Mouse (Mus musculus): ENCODE results near the gene Lrrc10. TPM values are rescaled to one million over a fixed set of nuclear protein-coding genes. Genes with fewer than 3 reads are reported as not detected.

The Lrrc10 gene
- polyA plus RNA-seq, 1 experiment from 2014 or later: 0.11 TPM

DNA sequence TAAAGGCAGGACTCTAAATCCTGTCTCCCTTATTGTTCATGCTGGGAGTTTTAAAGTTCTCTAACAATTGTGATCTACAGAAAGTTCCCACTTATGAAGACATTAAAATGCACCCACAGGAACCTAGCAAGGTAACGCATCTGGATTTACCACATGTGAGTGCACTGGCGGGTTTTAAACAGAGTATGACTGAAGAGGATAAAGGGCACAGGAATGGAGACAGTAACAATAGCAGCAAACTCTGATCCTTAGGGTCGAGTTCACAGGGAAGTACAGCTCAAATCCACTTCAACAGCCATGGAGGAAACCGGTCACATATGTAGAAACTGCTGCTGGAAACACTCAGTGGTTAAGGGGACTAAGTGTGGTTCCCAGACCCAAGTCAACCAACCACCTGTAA is 4.1 kb downstream of the Lrrc10 start:
- no peaks in the 10 kb centered on the region for H3K27me3 ChIP-seq
- no peaks in the 10 kb centered on the region for H3K9me3 ChIP-seq (replicated peaks)
- no peak overlapping the region for H3K4me3 ChIP-seq (replicated peaks)
- H3K4me2 ChIP-seq (replicated peaks): no peak overlapping the region
- WGBS: 81% methylated on average over 4 of the region's 4 CpGs
- no peak for ATAC-seq (ENCODE audit: insufficient number of reproducible peaks, low FRiP score, low TSS enrichment, low read depth)
- no peak overlapping the region for H3K9ac ChIP-seq
- peaks cover 46% of the 10 kb centered on the region for H3K36me3 ChIP-seq
- H3K4me1 ChIP-seq: peaks cover 14% of the 10 kb centered on the region
- H3K27ac ChIP-seq (replicated peaks): no peak overlapping the region

DNA sequence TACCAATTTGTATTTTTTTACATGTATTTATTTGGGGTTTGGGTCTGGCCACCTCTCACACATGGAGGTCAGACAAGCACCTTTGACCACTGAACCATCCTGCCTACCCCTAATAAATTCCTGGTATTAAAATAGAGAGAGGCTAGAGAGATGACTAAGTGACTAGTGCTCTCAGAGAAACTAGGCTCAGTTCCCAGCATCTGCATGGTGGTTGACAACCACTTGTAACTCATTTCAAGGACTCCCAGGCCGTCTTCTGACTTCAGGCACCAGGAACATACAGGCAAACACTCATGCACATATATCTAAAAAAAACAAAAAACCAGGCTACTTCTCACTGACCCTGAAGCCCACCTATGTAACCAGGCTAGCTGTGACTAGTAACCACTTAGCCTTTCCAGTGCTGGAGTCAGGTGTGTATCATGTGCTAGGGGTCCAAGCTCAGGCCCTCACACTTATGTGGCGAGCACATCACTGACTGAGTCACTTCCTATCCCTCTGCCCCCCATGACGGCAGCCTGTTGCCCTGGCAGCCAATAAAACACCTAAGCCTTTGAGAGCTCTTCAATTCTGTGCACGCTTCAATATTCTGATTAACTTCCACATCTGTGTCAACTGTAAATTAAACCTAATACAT is 4.9 kb downstream of the Lrrc10 start:
- Histone ChIP-seq H3K9me3 (replicated peaks) (no peaks in the 10 kb centered on the region), H3K27ac (replicated peaks) (no peak overlapping the region), H3K27me3 (no peaks in the 10 kb centered on the region), H3K4me1 (peaks cover 14% of the 10 kb centered on the region), H3K36me3 (peaks cover 54% of the 10 kb centered on the region), H3K4me3 (replicated peaks) (no peak overlapping the region), H3K9ac (no peak overlapping the region), H3K4me2 (replicated peaks) (no peak overlapping the region)
- no peak for ATAC-seq (ENCODE audit: insufficient number of reproducible peaks, low FRiP score, low TSS enrichment, low read depth)
- 82% methylated on average over 4 of the region's 4 CpGs for WGBS

DNA sequence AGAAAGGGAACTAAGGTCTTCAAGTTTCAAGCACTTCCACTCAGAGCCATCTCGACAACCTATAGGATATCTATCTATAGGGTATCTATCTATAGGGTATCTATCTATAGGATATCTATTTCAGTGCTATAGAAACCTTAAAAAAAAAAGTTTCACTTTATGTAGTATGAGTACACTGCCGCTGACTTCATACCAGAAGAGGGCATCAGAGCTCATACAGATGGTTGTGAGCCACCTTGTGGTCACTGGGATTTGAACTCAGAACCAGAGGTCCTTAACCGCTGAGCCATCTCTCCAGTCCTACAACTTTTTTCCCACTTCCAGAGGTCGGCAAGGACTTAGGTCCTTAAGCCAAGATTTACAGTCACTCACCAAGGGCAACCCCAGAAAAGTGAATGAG is 10.5 kb downstream of the Lrrc10 start:
- Histone ChIP-seq H3K4me3 (replicated peaks) (no peak overlapping the region), H3K4me1 (no peaks in the 10 kb centered on the region), H3K9me3 (replicated peaks) (no peaks in the 10 kb centered on the region), H3K27ac (replicated peaks) (no peak overlapping the region), H3K27me3 (no peaks in the 10 kb centered on the region), H3K9ac (no peak overlapping the region), H3K36me3 (peaks cover 97% of the 10 kb centered on the region), H3K4me2 (replicated peaks) (no peak overlapping the region)
- no peak for ATAC-seq (ENCODE audit: insufficient number of reproducible peaks, low FRiP score, low TSS enrichment, low read depth)
- WGBS: 90% methylated on average over 4 of the region's 4 CpGs

DNA sequence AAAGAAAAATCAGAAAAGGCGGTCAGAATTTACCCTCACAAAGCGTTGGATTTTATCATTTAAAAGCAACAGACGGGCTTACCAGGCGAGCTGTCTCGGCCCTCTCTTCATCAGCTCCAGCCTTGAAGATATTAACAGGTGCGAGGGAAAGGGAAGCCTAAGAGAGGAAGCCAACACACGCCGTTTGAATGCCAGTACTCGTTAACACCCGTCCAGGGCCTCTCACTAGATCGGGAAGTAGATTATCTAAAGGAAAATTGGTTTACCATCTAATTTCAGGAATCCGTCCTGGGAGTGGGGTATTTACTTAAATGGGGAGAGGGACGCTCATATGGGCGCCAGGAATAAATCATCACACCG is 17.7 kb downstream of the Lrrc10 start:
- peaks cover 13% of the 10 kb centered on the region for H3K4me1 ChIP-seq
- H3K36me3 ChIP-seq: peaks cover 39% of the 10 kb centered on the region
- H3K27me3 ChIP-seq: no peaks in the 10 kb centered on the region
- H3K4me2 ChIP-seq (replicated peaks): peak overlapping the region; percentile 80
- peak overlapping the region; percentile 89 for H3K9ac ChIP-seq
- 1% methylated on average over 15 of the region's 15 CpGs for WGBS
- ATAC-seq (ENCODE audit: insufficient number of reproducible peaks, low FRiP score, low TSS enrichment, low read depth): no peak
- peak overlapping the region; percentile 88 for H3K27ac ChIP-seq (replicated peaks)
- H3K9me3 ChIP-seq (replicated peaks): no peaks in the 10 kb centered on the region
- peak overlapping the region; percentile 99 for H3K4me3 ChIP-seq (replicated peaks)

DNA sequence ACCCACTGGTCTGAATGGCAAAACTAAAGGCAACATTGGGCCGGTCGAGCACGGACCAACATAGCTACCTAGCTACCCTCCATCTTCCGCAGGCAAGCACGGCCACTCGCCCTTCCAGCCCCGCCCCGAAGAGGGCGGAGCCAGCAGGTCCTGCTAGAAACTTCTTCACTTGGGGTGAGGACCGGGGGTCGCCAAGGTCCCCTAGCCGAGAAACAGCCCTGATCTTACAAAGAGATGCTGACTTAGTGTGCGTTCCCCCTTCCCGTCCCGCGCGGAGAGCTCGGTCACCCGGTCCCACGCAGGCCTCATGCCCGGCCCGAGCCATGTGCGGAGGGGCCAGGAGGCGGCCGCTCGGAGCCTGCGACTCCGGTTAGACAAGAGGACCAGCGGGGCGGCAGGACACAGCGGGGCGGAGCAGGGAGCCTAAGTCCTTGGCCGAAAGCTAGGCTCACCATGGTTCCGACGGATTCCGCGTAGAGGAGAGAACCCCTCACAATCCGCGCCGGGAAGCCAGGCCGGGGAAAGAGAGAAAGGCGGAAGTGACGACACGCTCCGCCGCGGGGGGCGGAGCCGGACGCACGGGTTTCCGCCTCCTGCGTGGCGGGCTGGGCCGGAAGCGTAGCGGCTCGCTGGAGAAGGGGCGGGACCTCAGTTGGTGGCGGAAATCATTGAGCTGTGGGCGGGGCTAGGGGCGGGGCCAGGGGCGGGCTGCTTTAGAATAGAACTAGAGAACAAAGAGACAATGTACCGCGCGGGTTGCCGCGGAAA is 18.3 kb downstream of the Lrrc10 start, which contains the start of gene Cct2:
TSS of gene Cct2 (minus strand) at position 561 of the 768 bp plus-strand sequence.
- H3K9ac ChIP-seq: peak within 1 kb of the TSS; percentile 89
- H3K36me3 ChIP-seq: peaks cover 35% of the 10 kb centered on the region
- ATAC-seq (ENCODE audit: insufficient number of reproducible peaks, low FRiP score, low TSS enrichment, low read depth): peak; percentile 97

DNA sequence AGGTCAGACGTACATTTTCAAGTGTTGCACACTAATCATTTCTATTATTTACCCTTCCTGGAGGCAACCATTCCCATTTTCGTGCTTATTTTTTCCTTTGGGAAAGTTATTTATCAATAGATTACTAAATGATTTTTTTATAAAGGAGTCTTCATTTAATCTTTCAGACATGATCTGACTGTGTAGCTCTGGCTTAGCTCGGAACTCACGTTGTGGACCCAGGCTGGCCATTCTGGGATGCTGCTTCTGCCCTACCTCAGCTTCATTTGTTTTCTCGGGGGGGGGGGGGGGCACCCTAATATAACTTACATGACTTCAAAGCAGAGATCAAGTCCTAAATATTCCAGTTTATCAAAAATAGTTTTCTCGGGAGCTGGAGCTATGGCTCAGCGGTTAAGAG is 18.9 kb downstream of the Lrrc10 start:
- Histone ChIP-seq H3K27me3 (no peaks in the 10 kb centered on the region), H3K4me3 (replicated peaks) (peak overlapping the region; percentile 99), H3K9me3 (replicated peaks) (no peaks in the 10 kb centered on the region), H3K27ac (replicated peaks) (peak overlapping the region; percentile 86), H3K9ac (no peak overlapping the region), H3K4me1 (peaks cover 13% of the 10 kb centered on the region), H3K36me3 (peaks cover 30% of the 10 kb centered on the region), H3K4me2 (replicated peaks) (peak overlapping the region; percentile 54)
- ATAC-seq (ENCODE audit: insufficient number of reproducible peaks, low FRiP score, low TSS enrichment, low read depth): no peak
- WGBS: 5% methylated on average over 7 of the region's 7 CpGs

More for the DNA sequence above, 18.3 kb downstream of the Lrrc10 start, which contains the start of gene Cct2:
- Histone ChIP-seq H3K27me3 (no peaks in the 10 kb centered on the region), H3K27ac (replicated peaks) (peak within 1 kb of the TSS; percentile 88), H3K9me3 (replicated peaks) (no peaks in the 10 kb centered on the region), H3K4me3 (replicated peaks) (peak within 1 kb of the TSS; percentile 99), H3K4me2 (replicated peaks) (peak within 1 kb of the TSS; percentile 80), H3K4me1 (peaks cover 13% of the 10 kb centered on the region)
- under 1% methylated on average over 68 of the region's 68 CpGs for WGBS

DNA sequence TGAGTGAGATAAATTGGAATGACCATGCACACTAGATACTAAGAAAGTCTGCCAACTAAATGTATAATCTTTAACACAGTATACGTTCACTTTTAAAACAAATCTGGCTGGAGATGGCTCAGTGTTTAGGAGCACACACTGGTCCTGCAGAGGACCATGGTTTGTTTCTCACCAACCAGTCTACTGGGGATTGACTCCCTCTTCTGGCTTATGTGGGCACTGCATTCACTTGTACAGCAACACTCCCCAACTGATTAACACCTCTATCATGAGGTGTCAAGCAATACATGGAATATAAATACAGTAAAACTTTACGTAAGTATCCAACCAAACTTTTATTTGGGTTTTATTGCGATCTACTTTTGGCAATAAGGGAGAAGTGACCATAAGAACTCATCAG is 24.0 kb downstream of the Lrrc10 start:
- peaks cover 8% of the 10 kb centered on the region; the same call in 1 of the 2 replicates for H3K4me1 ChIP-seq
- H3K9me3 ChIP-seq (replicated peaks): no peaks in the 10 kb centered on the region
- H3K4me3 ChIP-seq (replicated peaks): no peak overlapping the region
- H3K27me3 ChIP-seq: no peaks in the 10 kb centered on the region
- 89% methylated on average over 3 of the region's 3 CpGs for WGBS
- no peak overlapping the region for H3K27ac ChIP-seq (replicated peaks)
- peaks cover 29% of the 10 kb centered on the region for H3K36me3 ChIP-seq
- no peak overlapping the region for H3K9ac ChIP-seq
- H3K4me2 ChIP-seq (replicated peaks): no peak overlapping the region
- no peak for ATAC-seq (ENCODE audit: insufficient number of reproducible peaks, low FRiP score, low TSS enrichment, low read depth)

DNA sequence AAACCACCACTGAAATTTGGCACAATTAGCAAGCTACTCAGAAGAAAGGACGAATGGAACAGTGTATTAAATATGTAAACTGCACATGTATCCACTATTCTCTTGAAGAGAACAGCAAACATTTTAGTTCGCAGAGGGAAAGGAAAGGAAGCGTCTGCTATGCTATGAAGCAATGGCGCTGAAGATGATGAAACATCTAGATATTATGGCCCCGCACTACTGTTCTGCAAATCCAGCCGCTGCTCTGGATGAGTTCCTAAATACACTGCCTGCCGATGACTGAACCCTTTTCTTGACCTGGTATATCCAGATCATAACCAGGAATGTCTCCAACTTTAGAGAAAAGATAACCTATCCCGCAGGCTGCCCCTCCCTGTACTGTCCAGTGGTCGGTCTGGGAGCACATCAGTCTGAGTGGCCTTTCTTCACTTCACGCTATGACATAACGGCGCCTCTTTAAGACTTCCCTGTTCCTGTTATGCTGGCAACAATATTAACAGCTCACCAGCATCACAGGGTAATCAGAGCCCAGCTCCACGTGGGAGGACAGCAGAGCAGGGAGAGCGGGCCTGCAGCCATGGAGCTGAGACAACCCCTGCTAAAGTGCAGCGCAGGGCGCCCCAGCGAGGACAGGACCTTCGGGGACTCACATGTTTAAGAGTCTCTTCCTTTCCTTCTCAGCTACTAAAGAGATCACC is 27.2 kb downstream of the Lrrc10 start:
- no peak for ATAC-seq (ENCODE audit: insufficient number of reproducible peaks, low FRiP score, low TSS enrichment, low read depth)
- 88% methylated on average over 18 of the region's 18 CpGs for WGBS
- Histone ChIP-seq H3K4me3 (replicated peaks) (no peak overlapping the region), H3K27me3 (no peaks in the 10 kb centered on the region), H3K4me1 (no peaks in the 10 kb centered on the region), H3K36me3 (peaks cover 47% of the 10 kb centered on the region), H3K27ac (replicated peaks) (no peak overlapping the region), H3K9ac (no peak overlapping the region), H3K9me3 (replicated peaks) (no peaks in the 10 kb centered on the region), H3K4me2 (replicated peaks) (no peak overlapping the region)

DNA sequence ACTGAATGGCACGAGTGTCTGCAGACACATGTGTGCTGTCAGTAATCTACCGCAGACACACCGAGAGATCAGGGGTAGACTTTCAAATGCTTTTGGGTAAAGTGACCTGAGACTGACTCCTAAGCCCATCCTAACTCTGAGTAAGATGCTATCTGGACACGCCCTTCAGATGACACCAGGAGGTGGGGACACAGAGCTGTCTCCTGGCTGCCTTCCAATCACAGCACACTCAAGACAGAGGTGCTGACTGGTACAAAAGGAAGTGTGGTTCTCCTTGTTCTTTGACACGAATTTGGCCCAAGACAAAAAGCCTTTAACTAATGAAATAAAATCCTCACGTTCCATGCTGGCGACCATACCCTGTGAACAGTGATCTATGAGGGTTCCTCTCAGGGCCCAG is 28.0 kb downstream of the Lrrc10 start:
- H3K4me1 ChIP-seq: no peaks in the 10 kb centered on the region
- H3K4me3 ChIP-seq (replicated peaks): no peak overlapping the region
- H3K36me3 ChIP-seq: peaks cover 50% of the 10 kb centered on the region
- H3K27ac ChIP-seq (replicated peaks): no peak overlapping the region
- H3K9me3 ChIP-seq (replicated peaks): no peaks in the 10 kb centered on the region
- no peak overlapping the region for H3K4me2 ChIP-seq (replicated peaks)
- H3K9ac ChIP-seq: no peak overlapping the region
- 80% methylated on average over 7 of the region's 7 CpGs for WGBS
- ATAC-seq (ENCODE audit: insufficient number of reproducible peaks, low FRiP score, low TSS enrichment, low read depth): no peak
- no peaks in the 10 kb centered on the region for H3K27me3 ChIP-seq

DNA sequence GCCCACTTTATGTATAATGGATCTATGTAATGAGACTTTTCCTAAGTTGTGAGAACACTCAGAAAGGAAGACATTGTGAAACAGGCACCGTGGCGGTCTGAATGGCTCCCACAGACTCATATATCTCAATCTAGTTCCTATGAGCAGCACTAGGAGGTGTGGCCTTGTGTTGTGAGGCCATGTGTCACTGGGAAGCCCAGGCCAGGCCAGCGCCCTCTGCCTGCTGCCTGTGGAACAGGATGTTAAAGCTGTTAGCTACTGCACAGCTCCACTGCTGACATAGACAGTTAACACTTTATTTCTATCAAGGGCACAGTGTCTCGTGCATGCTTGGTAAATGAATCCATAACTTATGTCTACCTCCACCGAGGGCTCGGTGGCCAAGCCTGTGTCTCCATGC is 33.1 kb downstream of the Lrrc10 start:
- ATAC-seq (ENCODE audit: insufficient number of reproducible peaks, low FRiP score, low TSS enrichment, low read depth): no peak
- Histone ChIP-seq H3K4me1 (no peaks in the 10 kb centered on the region), H3K4me2 (replicated peaks) (no peak overlapping the region), H3K9ac (no peak overlapping the region), H3K9me3 (replicated peaks) (no peaks in the 10 kb centered on the region), H3K4me3 (replicated peaks) (no peak overlapping the region), H3K27ac (replicated peaks) (no peak overlapping the region), H3K27me3 (no peaks in the 10 kb centered on the region), H3K36me3 (peaks cover 59% of the 10 kb centered on the region)
- 86% methylated on average over 6 of the region's 6 CpGs for WGBS

DNA sequence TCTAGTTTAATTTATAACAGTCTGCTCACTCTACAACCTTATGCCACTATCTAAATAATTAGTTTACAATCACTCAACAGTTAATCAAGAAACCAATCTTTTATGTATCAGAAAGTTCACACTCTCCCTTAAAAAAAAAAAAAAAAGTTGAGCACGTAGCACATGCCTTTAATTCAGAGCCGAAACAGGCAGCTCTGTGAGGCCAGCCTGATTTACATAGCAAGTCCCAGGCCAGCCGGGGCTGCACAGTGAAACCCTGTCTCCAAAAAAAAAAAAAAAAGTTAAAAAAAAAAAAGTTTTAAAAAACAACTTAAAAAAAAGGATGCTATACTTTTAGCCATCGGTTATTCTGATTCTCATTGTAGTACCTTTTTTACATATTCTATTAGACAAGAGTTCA is 36.2 kb downstream of the Lrrc10 start:
- ATAC-seq (ENCODE audit: insufficient number of reproducible peaks, low FRiP score, low TSS enrichment, low read depth): no peak
- Histone ChIP-seq H3K27ac (replicated peaks) (no peak overlapping the region), H3K4me2 (replicated peaks) (no peak overlapping the region), H3K4me1 (no peaks in the 10 kb centered on the region), H3K4me3 (replicated peaks) (no peak overlapping the region), H3K9me3 (replicated peaks) (no peaks in the 10 kb centered on the region), H3K36me3 (peaks cover 53% of the 10 kb centered on the region), H3K27me3 (no peaks in the 10 kb centered on the region), H3K9ac (no peak overlapping the region)
- 70% methylated on average over 4 of the region's 4 CpGs for WGBS
